Mouse (Mus musculus): ENCODE results near the gene Cwc22. TPM values are rescaled to one million over a fixed set of nuclear protein-coding genes. Genes with fewer than 3 reads are reported as not detected.

Cwc22 gene
- polyA plus RNA-seq (2012; ENCODE audit: low replicate concordance) = 9.2 and 11.7 TPM in 2 replicates

GRCm38 (mm10) chr2:77945596-77946485 is at the start of gene Cwc22:
Cwc22 (minus strand) TSS chr2:77946375.

Other genes starting within 250 kb of the Cwc22 start
- gene Zfp385b, start 126.7 kb downstream of the Cwc22 start, polyA plus RNA-seq (2012; ENCODE audit: low replicate concordance) = 0.12 and 0.17 TPM in 2 replicates